Mouse (Mus musculus) lung, adult 10 weeks (tissue): ENCODE measurements around the gene Ccr9. TPM values are rescaled to one million over a fixed set of nuclear protein-coding genes. Genes with fewer than 3 reads are reported as not detected.

Source experiments
- polyA plus RNA-seq: library from polyadenylated mRNA; stranded (reverse); fragments of 350-450 nt; fragmentation: Illumina TruSeq; extraction: RNeasy Lipid Tissue Mini Kit (QIAGEN cat#74804); gene quantifications from one replicate; pipeline ENCODE4 v1.2.3, GENCODE M21; 2014; ENCODE audit warnings: low read depth, low replicate concordance; ENCODE audit not compliant: insufficient read depth

Ccr9 gene
- 1.1 TPM for polyA plus RNA-seq

DNA sequence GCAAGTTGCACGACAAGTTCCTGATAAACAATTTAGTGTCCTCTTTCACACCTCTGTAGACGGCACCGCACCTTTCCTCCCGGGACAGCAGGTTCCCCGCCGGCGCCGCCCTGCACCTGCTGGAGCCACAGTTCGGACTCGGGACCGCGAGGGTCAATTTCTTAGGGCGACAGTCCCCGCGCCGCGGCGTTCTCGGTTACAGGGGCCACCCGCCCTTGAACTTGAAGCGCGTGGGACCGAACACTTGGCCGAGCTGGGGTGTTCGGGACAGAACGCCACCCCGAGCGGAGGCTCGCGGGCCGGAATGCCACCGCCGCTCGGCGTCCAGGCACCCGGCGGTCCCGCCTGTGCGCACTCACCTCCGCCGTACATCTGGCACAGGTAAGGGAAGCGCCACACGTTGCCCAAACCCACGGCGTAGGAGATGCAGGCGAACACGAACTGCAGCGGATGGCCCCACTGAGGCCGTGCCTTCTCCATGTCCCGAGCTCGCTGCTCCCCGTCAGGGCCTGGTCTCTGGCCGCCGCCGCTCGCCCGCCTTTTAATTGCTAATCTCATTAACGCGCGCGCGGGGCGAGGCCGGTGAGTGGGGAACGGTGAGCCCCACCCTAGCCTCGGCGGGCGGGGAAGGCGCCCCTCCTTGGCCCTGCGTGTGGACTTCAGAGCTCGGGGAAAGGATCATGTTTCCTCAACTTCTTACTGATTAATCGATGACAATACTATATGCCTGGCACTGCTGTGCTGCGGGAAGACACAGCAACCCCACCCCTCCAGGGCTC is at the start of gene Ccr9, which contains the start of gene Slc6a20a:
Gene Ccr9 (plus strand): TSS at position 113 of the 779 bp plus-strand sequence.
Gene Slc6a20a (minus strand): TSS at position 559 of the 779 bp plus-strand sequence.

GRCm38 (mm10) chr9:123632281-123632680 is 46.0 kb upstream of the Ccr9 start, which contains the start of gene Slc6a20b:
TSS of gene Slc6a20b (minus strand) at chr9:123632565.

GRCm38 (mm10) chr9:123717186-123718008 is 39.2 kb downstream of the Ccr9 start, which contains the start of gene Lztfl1:
TSS of gene Lztfl1 (minus strand) at chr9:123717697.

DNA sequence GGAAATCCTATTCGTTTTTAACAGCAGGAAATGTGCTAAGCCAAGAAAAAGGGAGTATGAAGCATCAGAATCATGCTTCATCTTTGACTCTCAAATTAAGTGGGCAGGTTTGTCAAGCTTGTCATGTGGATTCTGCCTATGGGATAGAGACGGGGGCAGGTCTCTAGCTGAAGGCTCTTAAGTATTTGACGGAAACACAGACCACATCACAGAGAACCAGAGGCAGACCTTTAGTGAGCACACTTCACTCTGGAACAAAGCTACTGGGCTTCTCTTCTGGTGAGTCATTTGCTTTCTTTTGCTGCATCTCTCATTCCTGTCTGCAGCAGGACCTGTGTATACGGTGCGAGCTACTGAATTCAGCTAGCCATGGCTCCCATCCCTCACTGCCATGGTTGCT is 128.0 kb downstream of the Ccr9 start, which contains the start of gene Cxcr6:
Gene Cxcr6 (plus strand): TSS at position 209 of the 400 bp plus-strand sequence.

Other genes with a start within 250 kb of the Ccr9 start
- gene Limd1, start 199.7 kb upstream of the Ccr9 start, polyA plus RNA-seq: 18.0 TPM
- 24.3 TPM for gene Sacm1l, start 148.7 kb upstream of the Ccr9 start, polyA plus RNA-seq
- gene Slc6a20b, start 45.9 kb upstream of the Ccr9 start, polyA plus RNA-seq: not detected
- gene Slc6a20a, start 446 bp downstream of the Ccr9 start, polyA plus RNA-seq: 1.4 TPM
- gene Lztfl1, start 39.3 kb downstream of the Ccr9 start, polyA plus RNA-seq: 17.2 TPM
- gene Cxcr6, start 128.0 kb downstream of the Ccr9 start, polyA plus RNA-seq: 4.9 TPM
- 6.7 TPM for gene Fyco1, start 173.5 kb downstream of the Ccr9 start, polyA plus RNA-seq
- 0.53 TPM for gene Xcr1, start 183.6 kb downstream of the Ccr9 start, polyA plus RNA-seq